Mouse (Mus musculus) ES-CJ7 (cell line): ENCODE results near the gene Ankmy2.
A peak's percentile ranks its signal among the peaks of the same experiment; 100 is the strongest.

Experiments
- DNase-seq: peaks from one replicate; pipeline ENCODE4 v3.0.0; 2011; ENCODE audit warnings: low read depth, low spot score

The Ankmy2 gene

DNA sequence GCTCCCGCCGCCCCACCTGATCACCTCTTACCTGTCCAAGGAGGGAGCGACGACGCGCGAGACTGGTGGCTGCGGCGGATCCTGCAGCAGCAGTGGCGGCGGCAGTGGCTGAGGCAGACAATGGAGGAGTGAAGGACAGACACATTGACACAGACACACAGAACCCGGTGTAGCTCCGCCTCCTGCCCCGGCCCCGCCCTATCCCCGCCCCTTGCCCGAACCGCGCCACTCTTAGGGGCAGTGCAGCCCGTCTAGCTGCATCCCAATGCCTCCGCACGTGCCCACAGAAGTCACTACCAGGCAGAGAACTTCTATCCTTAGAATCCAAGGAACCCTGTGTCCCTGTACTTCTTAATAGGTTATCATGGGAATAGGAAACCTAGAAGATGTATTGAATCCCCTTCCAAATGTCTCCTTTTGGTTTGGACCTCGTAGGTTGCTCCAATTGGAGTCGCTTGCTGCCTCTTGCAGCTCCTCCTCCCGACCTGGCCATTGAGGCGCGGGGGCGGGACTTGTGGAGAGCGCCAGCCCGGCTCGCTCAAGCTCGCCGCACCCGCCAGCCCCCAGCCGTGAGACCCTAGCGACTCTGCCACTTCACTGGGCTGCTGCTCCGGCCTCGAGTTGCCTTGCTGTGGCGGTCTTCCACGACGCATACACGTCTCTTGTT lies at the start of gene Ankmy2:
Gene Ankmy2, plus strand, starts transcription at position 478 of the 667 bp plus-strand sequence.
- DNase-seq: peak; percentile 92

DNA sequence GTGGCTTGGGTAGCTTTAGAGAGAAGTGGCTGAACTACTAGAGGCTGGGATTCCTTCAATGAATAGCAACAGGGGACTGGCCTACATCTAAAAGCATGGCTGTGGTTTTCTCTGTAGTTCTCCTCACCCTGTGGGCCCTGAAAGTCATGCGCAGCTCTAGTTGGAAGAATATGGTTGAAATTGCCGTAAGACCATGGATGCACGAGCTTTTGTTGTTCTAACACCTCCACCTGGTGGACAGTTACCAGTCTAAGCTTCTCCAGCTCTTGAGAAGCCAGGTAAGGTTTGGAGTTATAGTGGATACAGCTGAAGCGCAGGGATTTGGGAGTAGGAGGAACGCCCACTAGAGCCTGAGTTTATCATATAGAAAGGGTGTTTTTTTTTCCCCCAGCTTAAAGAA lies 48.5 kb upstream of the Ankmy2 start:
- DNase-seq: peak; percentile 9

DNA sequence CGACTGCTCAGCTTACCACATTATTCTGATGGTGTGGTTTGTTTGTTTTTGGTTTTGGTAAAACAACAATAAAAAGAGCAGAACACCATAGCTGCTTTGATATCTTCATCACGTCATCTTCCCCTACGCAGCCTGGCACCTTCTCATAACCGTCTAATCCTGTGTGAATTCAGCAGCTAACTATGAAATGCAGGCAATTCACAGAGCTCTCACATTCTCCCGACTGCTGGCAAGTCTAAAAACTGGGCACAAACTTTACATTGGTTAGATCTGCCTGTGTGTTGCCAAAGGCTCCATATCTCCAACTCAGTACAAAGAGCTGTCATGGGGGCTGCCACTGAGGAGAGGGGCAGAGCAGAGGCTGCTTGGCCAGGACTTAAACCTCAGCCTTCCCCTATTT lies 46.5 kb upstream of the Ankmy2 start:
- no peak for DNase-seq

DNA sequence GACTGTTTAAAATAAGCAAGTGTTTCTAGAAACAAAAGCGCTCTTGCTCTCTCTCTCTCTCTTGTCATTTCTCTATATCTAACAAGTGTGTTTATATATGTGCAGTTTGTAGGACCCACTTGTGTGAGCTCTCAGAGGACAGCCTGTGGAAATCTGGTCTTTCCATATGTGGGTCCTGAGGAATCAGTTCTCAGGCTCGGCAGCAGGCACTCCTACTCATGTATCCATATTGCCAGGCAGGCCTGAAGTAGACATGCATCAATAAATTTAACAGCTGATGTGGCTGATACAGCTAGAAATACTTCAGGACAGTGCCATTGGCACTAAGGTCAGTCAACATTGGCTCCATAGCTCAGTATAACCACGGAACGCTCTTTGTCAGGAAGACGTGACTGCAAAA lies 45.8 kb upstream of the Ankmy2 start:
- DNase-seq: no peak

DNA sequence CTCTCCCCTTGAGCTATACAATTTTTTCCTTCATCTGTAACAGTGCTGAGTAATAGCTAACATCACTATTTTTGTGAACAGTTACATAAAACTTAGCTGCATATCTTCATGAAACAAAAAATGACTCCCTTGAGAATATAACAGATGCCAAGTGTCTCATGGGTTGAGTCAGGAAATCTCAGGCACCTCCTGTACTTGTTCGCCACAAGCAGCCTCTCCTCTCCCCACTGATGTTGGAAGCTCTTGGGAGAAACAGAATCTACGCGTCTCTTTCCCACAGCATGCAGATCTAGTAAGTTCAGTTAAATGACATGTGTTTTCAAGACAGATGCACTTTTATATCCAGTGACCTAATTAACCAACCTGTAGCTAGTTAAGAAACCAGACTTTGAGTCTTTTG lies 44.8 kb upstream of the Ankmy2 start:
- DNase-seq: no peak

DNA sequence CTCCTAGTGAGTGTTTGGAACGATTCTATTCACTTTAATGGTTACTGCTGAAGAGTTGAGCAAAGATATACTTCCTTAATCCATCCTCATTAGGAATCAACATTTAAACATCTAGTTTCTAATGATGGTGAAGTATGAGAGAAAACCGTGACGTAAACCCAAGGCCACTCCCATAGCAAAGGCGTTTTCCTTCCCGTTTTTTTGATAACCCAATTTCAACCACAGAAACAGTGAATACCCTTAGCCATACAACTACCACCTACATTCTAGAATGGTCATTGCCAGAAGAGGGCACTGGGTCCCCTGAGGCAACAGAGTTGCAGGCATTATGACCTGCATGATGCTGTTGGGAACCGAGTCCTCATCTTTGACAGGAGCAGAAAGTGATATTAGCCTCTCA lies 39.8 kb upstream of the Ankmy2 start:
- no peak for DNase-seq

DNA sequence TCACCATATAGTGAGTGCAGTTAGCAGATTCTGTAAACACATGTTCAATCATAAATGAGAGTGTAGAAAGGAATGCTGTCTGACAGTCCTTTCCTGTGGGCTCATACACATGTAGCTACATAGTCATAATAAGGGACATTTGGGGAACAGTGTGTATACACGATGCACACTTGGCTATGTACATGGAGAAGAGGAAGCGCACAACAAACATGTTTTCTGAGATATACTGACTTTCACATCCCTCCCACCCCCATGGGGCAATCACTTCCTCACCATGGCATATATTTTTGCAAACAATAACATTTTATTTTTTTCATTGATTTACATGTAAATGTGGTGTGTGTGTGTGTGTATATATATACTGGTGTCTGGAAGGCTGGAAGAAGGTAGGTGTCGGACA lies 37.7 kb upstream of the Ankmy2 start:
- DNase-seq: no peak

DNA sequence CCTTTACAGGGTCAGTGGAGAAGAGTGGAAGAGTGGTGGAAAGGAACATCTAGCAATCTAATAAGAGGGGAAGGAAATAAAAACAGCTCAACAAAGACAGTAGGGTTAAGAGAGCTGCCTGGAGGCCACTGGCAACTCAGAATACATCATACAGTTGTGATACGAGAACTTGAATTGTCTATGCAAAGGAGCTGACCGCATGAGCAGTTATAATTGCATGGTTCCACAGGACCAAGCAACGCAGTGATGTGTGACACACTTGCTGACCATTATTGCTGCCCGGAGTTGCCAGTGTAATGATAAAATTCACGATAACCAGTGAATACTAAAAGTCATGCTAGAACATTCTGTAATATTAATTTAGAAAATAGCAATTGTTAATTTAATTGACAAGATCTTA lies 30.9 kb upstream of the Ankmy2 start:
- DNase-seq: no peak

DNA sequence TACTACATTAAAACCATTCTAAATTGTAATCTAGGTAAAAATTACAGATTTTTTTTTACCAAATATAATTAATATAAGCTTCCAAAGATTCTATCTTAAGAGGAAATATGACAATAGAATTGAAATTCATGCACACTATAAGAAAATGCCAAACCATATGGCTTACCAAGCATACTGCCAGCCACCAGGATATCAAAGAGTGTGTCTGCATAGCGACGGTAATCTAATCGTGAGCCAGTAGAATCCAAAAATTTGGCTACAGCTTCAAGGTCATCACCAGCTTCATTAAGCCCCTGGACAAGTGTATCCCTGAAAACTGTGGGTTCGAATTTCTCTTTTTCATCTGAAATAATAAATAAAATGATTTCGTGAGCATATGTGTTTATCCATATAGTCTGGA lies 27.1 kb upstream of the Ankmy2 start:
- no peak for DNase-seq

DNA sequence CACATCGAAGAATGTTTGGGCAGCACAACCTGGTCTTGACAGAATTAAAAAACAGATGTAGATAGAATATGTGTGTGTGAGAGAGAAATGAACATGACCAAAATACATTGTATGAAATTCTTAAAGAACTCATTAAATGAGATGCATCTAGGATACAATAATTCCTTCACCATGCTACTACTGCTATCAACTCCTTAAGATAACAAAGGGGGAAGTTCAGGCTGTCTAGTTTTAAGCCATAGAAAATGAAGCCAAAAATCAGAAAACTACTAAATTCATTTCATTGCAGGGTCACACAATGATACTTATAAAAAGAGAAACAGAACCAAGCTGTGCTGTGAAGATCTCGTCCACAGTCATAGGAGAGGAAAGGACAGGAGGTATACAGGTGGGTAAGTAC lies 24.7 kb upstream of the Ankmy2 start:
- DNase-seq: no peak

DNA sequence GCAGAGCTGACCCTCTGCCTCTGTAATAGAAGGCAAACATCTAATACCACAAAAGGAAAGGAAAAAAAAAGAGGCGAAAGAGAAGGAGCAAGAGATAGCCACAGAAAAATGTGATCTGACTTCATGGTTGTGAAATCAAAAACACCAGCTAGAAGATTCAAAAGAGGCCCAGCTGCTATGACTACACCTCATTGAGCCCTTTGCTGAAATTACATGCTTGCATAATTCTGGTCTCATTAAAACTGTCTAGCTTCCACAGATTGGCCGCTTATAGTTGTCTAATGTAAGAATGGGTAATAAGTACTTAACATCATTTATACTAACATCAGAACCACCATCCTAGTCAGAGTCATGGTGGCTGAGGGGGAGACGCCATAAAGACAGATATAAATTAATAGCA lies 24.2 kb upstream of the Ankmy2 start:
- DNase-seq: no peak

DNA sequence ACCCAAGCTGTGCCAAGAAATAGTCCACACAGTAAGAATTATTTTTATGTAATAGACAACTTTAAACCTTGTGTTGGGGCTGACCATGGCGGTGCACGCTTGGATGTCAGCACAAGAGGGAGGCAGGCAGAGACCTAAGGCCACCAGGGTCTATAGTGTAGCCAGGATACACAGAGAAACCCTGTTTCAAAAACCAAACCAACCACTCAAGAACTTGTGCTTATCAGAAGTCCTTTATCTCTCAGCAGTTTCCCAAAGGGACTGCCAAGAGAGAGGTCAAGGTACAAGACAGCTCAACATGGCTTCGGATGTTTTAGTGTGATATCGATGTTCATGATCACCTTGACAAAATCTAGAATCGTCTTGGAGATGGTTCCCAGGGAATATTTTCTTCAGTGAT lies 23.4 kb upstream of the Ankmy2 start:
- DNase-seq: no peak

DNA sequence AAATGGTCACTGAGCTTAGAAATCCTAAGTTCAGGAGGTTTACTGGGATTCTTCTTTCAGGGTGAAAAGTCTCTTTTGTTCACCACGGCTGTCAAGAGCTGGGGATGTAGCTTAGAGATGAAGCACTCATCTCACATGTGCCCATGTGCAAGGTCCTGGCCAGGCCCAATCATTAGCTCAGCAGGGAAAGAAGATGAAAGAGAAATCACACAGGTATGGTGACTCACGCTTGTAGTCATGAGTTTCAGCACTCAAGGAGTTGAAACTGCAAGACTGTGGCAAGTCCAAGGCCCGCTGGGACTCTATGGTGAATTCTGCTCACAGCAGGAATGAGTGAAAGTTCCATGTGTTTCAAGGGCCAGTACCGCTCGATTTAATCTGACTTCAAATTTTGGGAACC lies 22.8 kb upstream of the Ankmy2 start:
- no peak for DNase-seq

DNA sequence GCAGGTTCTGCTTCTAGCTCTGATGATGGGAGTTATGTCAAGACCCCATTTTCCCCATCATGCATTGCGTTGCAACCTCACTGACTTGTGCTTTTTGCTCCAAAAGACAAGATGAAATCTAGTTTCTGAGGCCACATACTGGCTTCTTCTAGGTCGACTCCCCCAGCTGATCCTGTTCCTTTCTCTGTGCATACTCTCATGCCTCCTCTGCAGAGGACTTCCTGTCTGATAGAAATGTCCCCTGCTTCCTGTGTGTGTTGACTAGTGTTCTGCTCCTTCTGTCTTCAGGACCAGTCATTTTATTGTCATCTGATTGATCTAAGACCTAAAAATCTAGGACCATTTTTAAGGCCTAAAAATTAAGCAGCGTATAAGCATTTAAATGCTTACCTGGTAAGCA lies 21.5 kb upstream of the Ankmy2 start:
- DNase-seq: no peak

DNA sequence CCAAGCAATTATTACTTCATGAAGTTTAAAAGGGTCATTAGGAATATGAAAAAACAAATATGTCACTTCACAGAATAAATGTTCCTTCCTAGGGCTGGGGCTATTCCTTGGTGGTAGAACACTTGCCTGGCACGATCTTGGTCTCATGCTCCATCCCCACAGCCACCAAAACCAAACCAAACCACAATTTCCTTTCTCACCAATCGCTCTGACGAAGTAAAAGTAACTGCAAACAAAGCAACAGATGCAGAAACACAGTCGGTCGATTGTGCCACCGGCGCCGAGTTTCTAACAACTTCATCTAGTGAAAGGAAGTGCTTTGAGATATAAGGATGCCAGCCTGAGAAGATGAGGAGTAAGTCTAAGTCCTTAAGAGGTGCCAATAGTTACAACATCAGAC lies 20.6 kb upstream of the Ankmy2 start:
- no peak for DNase-seq

DNA sequence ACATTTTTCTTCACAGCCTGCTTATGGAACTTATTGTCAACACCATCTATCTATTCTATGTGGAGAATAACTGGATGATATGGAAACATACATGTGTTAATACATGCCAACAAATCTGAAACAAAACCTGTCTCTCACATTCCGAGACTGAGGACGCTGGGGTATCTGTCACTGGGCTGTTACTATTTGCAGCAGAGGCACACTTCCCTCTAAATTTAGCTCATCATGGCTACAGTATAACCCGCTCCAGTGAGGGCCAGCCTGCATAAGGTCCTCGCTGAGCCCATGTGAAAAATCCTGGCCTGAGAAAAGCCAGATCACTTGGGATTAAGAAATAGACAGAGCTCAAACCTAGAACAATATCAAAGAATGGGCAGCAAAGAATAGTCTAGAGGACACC lies 19.7 kb upstream of the Ankmy2 start:
- no peak for DNase-seq

DNA sequence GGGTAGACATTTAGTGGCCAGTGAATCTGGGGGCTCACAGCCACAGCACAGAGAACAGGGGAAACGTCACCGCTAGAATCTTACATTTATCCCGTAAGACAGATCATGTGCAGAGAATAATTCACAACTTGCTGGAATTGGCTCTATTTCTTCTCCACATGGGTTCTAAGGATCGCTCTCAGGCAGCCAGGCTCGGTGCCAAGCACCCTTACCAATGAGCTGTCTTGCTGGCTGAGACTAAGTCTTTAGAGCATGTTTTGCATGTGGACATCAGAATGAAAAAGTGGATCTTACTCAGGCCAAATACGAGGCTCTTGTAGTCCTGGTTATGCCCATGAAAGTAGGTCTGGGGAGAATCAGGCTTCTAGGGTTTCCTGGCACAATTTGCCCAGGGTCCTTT lies 16.5 kb upstream of the Ankmy2 start:
- DNase-seq: no peak

DNA sequence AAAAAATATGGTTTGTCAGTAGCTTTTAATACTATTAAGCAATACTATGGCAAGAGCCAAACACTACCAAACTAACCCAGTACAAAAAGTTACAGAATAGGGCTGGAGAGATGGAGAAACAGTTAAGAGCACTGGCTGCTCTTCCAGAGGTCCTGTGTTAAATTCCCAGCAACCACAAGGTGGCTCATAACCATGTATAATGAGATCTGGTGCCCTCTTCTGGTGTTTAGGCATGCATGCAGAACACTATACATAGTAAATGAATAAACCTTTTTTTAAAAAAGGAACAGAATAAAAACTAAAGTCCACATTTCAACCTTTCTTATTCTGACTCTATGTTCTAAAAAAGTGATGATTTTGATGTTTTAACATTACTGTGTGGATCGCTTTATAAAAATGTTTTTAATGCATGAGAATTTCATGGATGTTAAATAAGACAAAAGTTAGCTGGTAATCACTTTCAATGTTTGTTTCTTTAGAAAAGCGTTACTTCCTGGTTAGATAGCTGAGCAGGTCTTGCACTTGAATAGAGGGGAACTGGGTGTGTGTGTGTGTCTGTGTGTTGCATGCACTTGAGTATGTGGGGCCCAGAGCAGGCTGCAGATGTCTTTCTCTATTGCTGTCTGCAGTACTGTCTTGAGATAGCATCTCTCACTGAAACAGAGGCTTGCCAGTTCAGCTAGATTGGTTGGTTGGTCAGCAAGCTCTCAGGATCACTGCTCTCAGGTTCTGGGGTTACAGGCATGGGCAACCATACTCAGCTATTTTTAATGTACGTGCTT lies 10.5 kb upstream of the Ankmy2 start:
- peak; percentile 53 for DNase-seq

DNA sequence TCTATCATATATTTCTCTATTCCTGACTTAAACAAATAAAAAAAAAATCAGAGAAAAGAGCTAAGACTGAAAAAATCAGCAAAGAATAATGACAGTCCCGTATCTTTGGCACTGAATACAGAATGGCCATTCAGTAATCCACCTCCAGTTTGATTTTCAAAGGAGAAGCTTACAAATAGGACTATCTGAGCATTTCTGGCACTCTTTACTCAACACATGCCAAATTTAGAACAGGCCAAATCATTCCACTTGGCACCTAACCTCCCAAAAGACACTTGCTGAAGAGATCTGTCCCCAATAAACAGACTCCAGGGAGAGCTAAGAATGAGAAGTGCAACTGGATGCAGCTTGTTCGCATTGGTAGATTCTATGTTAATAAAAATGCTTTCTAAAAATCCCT lies 6.6 kb upstream of the Ankmy2 start:
- DNase-seq: no peak

DNA sequence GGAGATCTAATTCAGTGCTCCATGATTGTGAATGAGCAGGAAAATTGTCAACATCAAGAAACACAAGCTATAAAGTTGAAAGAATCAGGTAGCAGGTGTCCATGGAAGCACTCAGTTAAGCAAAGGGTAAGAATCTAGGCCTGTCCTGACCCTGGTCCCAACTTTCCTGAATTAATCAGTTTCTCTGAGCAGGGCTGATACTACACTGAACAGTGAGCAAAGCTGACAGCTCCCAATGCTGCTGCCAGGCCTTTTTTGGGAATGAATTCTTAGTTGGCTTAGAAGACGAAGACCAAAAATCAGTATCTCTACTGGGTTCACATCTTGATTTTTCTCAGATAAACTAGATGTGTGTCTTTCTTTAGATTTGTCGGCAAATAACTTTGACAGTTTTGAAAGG lies 6.2 kb upstream of the Ankmy2 start:
- DNase-seq: no peak

DNA sequence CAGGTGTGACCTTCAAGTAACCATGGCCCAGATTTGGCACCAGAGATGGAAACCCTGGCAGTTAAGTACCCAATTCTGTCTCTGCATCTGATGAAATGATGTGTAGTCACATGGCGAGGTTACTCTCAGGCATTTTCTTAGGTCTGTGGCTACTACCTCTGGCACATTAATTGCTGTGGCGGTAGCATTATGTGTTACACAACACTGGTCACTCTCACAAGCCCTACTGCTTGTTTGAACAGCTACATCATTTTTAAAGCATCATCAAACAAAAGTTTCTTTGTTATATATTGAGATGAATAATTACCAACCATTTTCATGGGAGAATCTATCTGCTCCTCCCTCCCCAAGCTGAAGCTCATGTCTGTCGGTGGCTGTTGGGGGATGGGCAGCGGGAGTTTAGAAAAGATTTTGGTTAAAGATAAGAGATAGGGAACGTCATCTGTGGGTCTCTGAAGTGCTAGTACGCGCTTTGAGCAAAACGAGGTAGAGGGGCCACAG lies 1.7 kb upstream of the Ankmy2 start:
- DNase-seq: no peak

DNA sequence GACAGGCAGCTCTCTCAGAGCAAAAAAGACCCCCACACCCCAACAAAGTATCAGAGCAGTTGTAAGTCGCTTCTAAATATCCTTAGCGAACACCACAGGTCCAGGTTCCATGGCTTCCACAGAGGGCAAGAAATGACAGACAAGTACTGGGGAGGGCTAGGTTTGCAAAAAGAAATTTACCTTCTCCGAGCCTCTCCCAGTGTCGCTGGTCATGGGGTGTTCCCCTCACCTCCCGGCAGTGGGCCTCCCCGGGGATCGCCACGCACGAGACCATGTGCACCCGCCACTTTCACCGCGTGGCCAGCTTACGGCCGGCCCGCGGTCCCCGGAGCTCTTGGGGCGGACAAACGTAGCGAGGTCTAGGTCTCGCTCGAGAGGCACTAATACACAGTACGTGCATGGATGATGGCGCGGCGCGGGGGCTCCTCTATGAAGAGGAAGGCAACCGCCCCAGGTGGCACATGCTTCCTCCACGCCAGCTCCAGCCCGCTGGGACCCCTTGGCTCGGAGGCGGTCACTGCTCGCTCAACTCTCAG lies 745 bp upstream of the Ankmy2 start:
- DNase-seq: no peak

DNA sequence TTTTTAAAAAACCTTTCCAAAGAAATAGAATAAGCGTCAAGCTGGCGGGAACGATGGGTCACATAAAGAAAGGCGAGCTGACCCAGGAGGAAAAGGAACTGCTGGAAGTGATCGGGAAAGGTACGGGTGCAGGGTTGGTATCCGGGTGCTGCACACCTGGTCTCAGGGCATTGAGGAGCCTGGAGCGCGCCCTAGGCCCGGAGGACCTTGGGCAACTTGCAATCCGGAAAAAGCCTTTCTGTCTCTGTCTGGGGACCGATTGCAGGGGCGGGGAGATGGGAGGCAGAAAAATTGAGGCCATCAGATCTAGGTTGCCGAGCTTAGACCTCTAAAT lies 357 bp downstream of the Ankmy2 start:
- DNase-seq: peak; percentile 39
